Comparison of ENCODE assay signal across 8 mouse cellular contexts in genomic region chr11:97840135-97840490, GRCm38 (mm10). TPM values are rescaled to one million over a fixed set of nuclear protein-coding genes. Genes with fewer than 3 reads are reported as not detected.
DNase-seq lines count a peak whose midpoint lies in the region; ATAC-seq lines count a peak whose summit lies in the region.
"Had no signal": no experiment of that assay in that cellular context is flagged by ENCODE, and none has a peak within 500 bp of the region (broad histone marks: within the 10 kb centered on the region; RNA-seq: fewer than 3 reads in every experiment).

No protein-coding gene starts in this region.

- H3K4me3 ChIP-seq in liver, embryonic 12.5 days, result no peak overlapping the region
- H3K4me3 ChIP-seq in forebrain, embryonic 10.5 days, result peak overlapping the region; percentile 60
- H3K4me3 ChIP-seq in intestine, embryonic 16.5 days (ENCODE audit: low read length), result no peak overlapping the region
- peak overlapping the region; percentile 36 for H3K4me3 ChIP-seq in neural tube, embryonic 14.5 days (ENCODE audit: low read depth, low read length)

- H3K36me3 ChIP-seq in liver, embryonic 12.5 days, result peaks cover 27% of the 10 kb centered on the region
- H3K36me3 ChIP-seq in forebrain, embryonic 10.5 days (replicated peaks), result peaks cover 37% of the 10 kb centered on the region
- H3K36me3 ChIP-seq in intestine, embryonic 16.5 days (ENCODE audit: control insufficient read depth, insufficient read depth, low read length), result peaks cover 4% of the 10 kb centered on the region; the same call in 1 of the 2 replicates
- peaks cover 14% of the 10 kb centered on the region; the same call in 1 of the 2 replicates for H3K36me3 ChIP-seq in neural tube, embryonic 14.5 days (ENCODE audit: control insufficient read depth, insufficient read depth, low read length)

- no peaks in the 10 kb centered on the region for H3K27me3 ChIP-seq in liver, embryonic 12.5 days (replicated peaks)
- no peaks in the 10 kb centered on the region for H3K27me3 ChIP-seq in forebrain, embryonic 10.5 days (ENCODE audit: poor library complexity, severe bottlenecking)
- no peaks in the 10 kb centered on the region for H3K27me3 ChIP-seq in intestine, embryonic 16.5 days (replicated peaks; ENCODE audit: control insufficient read depth, insufficient read depth, low read length)
- H3K27me3 ChIP-seq in neural tube, embryonic 14.5 days (ENCODE audit: control insufficient read depth, insufficient read depth, low read length), result no peaks in the 10 kb centered on the region
- H3K27me3 ChIP-seq: megakaryocyte, embryonic 14.5 days had no signal

- H3K4me1 ChIP-seq in liver, embryonic 12.5 days, result peaks cover 63% of the 10 kb centered on the region
- peaks cover 31% of the 10 kb centered on the region for H3K4me1 ChIP-seq in forebrain, embryonic 10.5 days
- H3K4me1 ChIP-seq in intestine, embryonic 16.5 days (ENCODE audit: control insufficient read depth, insufficient read depth, low read length), result peaks cover 4% of the 10 kb centered on the region; the same call in 1 of the 2 replicates
- H3K4me1 ChIP-seq in neural tube, embryonic 14.5 days (ENCODE audit: control insufficient read depth, insufficient read depth, low read length), result peaks cover 7% of the 10 kb centered on the region

- H3K9me3 ChIP-seq in liver, embryonic 12.5 days (replicated peaks), result no peaks in the 10 kb centered on the region
- no peaks in the 10 kb centered on the region for H3K9me3 ChIP-seq in forebrain, embryonic 10.5 days
- no peaks in the 10 kb centered on the region for H3K9me3 ChIP-seq in intestine, embryonic 16.5 days (ENCODE audit: control insufficient read depth, low read length)
- H3K9me3 ChIP-seq in neural tube, embryonic 14.5 days (ENCODE audit: control insufficient read depth, low read length), result no peaks in the 10 kb centered on the region
- H3K9me3 ChIP-seq: megakaryocyte, embryonic 14.5 days had no signal

- ATAC-seq in liver, embryonic 12.5 days, result no peak
- ATAC-seq in intestine, embryonic 16.5 days, result no peak
- no peak for ATAC-seq in neural tube, embryonic 14.5 days (ENCODE audit: low read depth)

- no peak for DNase-seq in liver
- no peak for DNase-seq in forebrain, embryonic 10.5 days (ENCODE audit: extremely low spot score, low spot score)
- no peak for DNase-seq in c-Kit-positive CD71-positive TER-119-positive erythroid progenitor cells, embryonic 14.5 days (ENCODE audit: low spot score)
- DNase-seq in spleen, postnatal 14 days (ENCODE audit: low spot score in 2 of 2), result no peak

- H3K4me2 ChIP-seq in liver, embryonic 12.5 days, result peak overlapping the region; percentile 74
- H3K4me2 ChIP-seq in intestine, embryonic 16.5 days (ENCODE audit: low read depth, low read length), result peak overlapping the region; percentile 59
- peak overlapping the region; percentile 73 for H3K4me2 ChIP-seq in neural tube, embryonic 14.5 days (ENCODE audit: low read depth, low read length)

- WGBS in liver, embryonic 12.5 days (ENCODE audit: insufficient replicate concordance), result 75% methylated on average over 2 of the region's 2 CpGs
- 72% methylated on average over 2 of the region's 2 CpGs for WGBS in forebrain, embryonic 10.5 days
- WGBS in intestine, embryonic 16.5 days, result 70% methylated on average over 2 of the region's 2 CpGs
- WGBS in neural tube, embryonic 14.5 days, result 66% methylated on average over 2 of the region's 2 CpGs

- no peak overlapping the region for H3K27ac ChIP-seq in liver, embryonic 12.5 days
- peak overlapping the region; percentile 91; the same call in 1 of the 2 replicates for H3K27ac ChIP-seq in forebrain, embryonic 10.5 days
- peak overlapping the region; percentile 25; the same call in 1 of the 2 replicates for H3K27ac ChIP-seq in intestine, embryonic 16.5 days (ENCODE audit: low read length)
- peak overlapping the region; percentile 76 for H3K27ac ChIP-seq in neural tube, embryonic 14.5 days (ENCODE audit: low read depth, low read length)

- H3K9ac ChIP-seq in liver, embryonic 12.5 days, result no peak overlapping the region
- no peak overlapping the region for H3K9ac ChIP-seq in intestine, embryonic 16.5 days (ENCODE audit: low read depth, low read length)
- peak overlapping the region; percentile 48; the same call in 1 of the 2 replicates for H3K9ac ChIP-seq in neural tube, embryonic 14.5 days (replicated peaks; ENCODE audit: low read depth, low read length)

RNA-seq across cellular contexts. Expression of gene B230217C12Rik, which starts 0.5 kb away (rescaled TPM):
- polyA plus RNA-seq in liver, embryonic 12.5 days (2016; fragmentation: Nextera tagmentation; extraction: Ambion mirVana), result 1.1 and 1.3 TPM in 2 replicates
- polyA plus RNA-seq in forebrain, embryonic 10.5 days (2016; fragmentation: Nextera tagmentation; extraction: Ambion mirVana), result 13.3 and 15.9 TPM in 2 replicates
- polyA plus RNA-seq in intestine, embryonic 16.5 days (2015; fragmentation: Nextera tagmentation; extraction: Ambion mirVana), result 4.1 TPM in 2 replicates
- 39.8 and 53.5 TPM in 2 replicates for polyA plus RNA-seq in neural tube, embryonic 14.5 days (2014; fragmentation: Nextera tagmentation; extraction: Ambion mirVana)

RNA-seq across cellular contexts. Expression of gene Lasp1, which starts 41.3 kb away (rescaled TPM):
- polyA plus RNA-seq in liver, embryonic 12.5 days (2016; fragmentation: Nextera tagmentation; extraction: Ambion mirVana), result 36.9 and 37.6 TPM in 2 replicates
- 85.5 and 87.3 TPM in 2 replicates for polyA plus RNA-seq in forebrain, embryonic 10.5 days (2016; fragmentation: Nextera tagmentation; extraction: Ambion mirVana)
- 141 and 148 TPM in 2 replicates for polyA plus RNA-seq in intestine, embryonic 16.5 days (2015; fragmentation: Nextera tagmentation; extraction: Ambion mirVana)
- polyA plus RNA-seq in neural tube, embryonic 14.5 days (2014; fragmentation: Nextera tagmentation; extraction: Ambion mirVana), result 82.9 and 99.8 TPM in 2 replicates

RNA-seq across cellular contexts. Expression of gene Fbxo47, which starts 43.8 kb away (rescaled TPM):
- 0.36 and 0.51 TPM in 2 replicates for polyA plus RNA-seq in liver, embryonic 12.5 days (2016; fragmentation: Nextera tagmentation; extraction: Ambion mirVana)
- 0.64 and 0.91 TPM in 2 replicates for polyA plus RNA-seq in forebrain, embryonic 10.5 days (2016; fragmentation: Nextera tagmentation; extraction: Ambion mirVana)
- 0.26 and 0.78 TPM in 2 replicates for polyA plus RNA-seq in intestine, embryonic 16.5 days (2015; fragmentation: Nextera tagmentation; extraction: Ambion mirVana)
- 0.63 and 1.5 TPM in 2 replicates for polyA plus RNA-seq in neural tube, embryonic 14.5 days (2014; fragmentation: Nextera tagmentation; extraction: Ambion mirVana)

RNA-seq across cellular contexts. Expression of gene Rpl23, which starts 57.9 kb away (rescaled TPM):
- polyA plus RNA-seq in liver, embryonic 12.5 days (2016; fragmentation: Nextera tagmentation; extraction: Ambion mirVana), result 462 and 473 TPM in 2 replicates
- polyA plus RNA-seq in forebrain, embryonic 10.5 days (2016; fragmentation: Nextera tagmentation; extraction: Ambion mirVana), result 449 and 492 TPM in 2 replicates
- polyA plus RNA-seq in intestine, embryonic 16.5 days (2015; fragmentation: Nextera tagmentation; extraction: Ambion mirVana), result 466 and 491 TPM in 2 replicates
- polyA plus RNA-seq in neural tube, embryonic 14.5 days (2014; fragmentation: Nextera tagmentation; extraction: Ambion mirVana), result 347 and 366 TPM in 2 replicates

Comparison
In these comparisons a context has a peak if more than half of its experiments do, and no peak if none do; other contexts are left out.
1. H3K4me3 ChIP-seq: peak in forebrain, embryonic 10.5 days (single experiment) and neural tube, embryonic 14.5 days (single experiment); none in liver, embryonic 12.5 days (single experiment) and intestine, embryonic 16.5 days (single experiment).
2. Peak in every context shown above with its lines, with median percentiles within 50 percentile points of each other: H3K4me2 ChIP-seq.